Mouse (Mus musculus): ENCODE measurements around the gene Pop7. TPM values are rescaled to one million over a fixed set of nuclear protein-coding genes. Genes with fewer than 3 reads are reported as not detected.

Pop7 gene
- polyA plus RNA-seq, 1 experiment = 53.0 TPM

DNA sequence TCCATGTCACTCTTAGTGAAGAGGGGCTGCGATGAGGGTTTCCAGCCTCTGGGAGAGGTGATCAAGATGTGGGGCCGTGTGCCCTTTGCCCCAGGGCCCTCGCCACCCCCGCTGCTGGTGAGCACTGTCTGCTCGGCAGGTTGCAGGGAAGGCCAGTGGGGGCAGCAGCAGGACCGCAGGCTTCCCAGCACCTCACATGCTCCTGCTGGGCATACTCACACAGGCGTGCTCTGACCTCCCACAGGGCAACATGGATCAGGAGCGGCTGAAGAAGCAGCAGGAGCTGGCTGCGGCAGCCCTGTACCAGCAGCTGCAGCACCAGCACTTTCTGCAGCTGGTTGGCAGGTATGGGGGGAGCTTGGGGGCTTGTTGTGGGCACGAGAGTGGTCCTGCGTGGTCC lies 20.4 kb upstream of the Pop7 start:
- no peak overlapping the region for H3K4me2 ChIP-seq (ENCODE audit: low read depth)
- peaks cover 8% of the 10 kb centered on the region for H3K36me3 ChIP-seq (ENCODE audit: control insufficient read depth, insufficient read depth)
- no peak overlapping the region for H3ac ChIP-seq (ENCODE audit: control insufficient read depth, insufficient read length)
- H3K79me2 ChIP-seq (ENCODE audit: control insufficient read depth, insufficient read depth) = peaks cover 4% of the 10 kb centered on the region
- no peaks in the 10 kb centered on the region for H3K27me3 ChIP-seq (ENCODE audit: control insufficient read depth, insufficient read depth, insufficient read length)
- no peak for TF ChIP-seq MYOD1 (IDR thresholded peaks at IDR 0.05; ENCODE audit: control insufficient read depth in 1 of 3, insufficient read length in 2 of 3, low read depth in 2 of 3)
- TF ChIP-seq CEBPB (IDR thresholded peaks at IDR 0.05; ENCODE audit: insufficient read depth, poor library complexity, severe bottlenecking) = no peak
- peak; percentile 32 for TF ChIP-seq POLR2AphosphoS2 (IDR thresholded peaks at IDR 0.05; ENCODE audit: insufficient read length, low read depth)
- no peak for TF ChIP-seq POLR2A (IDR thresholded peaks at IDR 0.05; ENCODE audit: insufficient read length, low read depth)
- no peak overlapping the region for H3K4me3 ChIP-seq

DNA sequence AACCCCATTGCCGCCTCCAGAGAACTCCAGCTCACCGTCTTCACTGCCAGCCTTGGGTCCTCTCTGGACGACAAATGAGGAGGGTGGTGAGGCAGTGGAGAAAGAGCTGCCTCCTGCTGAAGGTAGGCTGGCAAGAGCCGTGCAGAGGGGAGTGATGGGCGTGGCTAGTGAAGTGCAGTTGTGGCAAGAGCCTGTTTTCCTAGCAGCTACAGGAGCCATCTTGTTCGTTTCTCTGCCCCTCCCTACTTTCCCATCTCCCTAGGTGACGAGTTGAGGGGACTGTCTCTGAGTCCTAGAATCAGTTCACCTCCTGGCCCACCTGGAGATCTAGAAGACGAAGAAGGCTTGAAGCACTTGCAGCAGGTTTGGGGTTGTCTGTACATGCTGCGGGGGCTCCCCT lies 19.5 kb upstream of the Pop7 start:
- Histone ChIP-seq H3K4me3 (no peak overlapping the region), H3K27me3 (ENCODE audit: control insufficient read depth, insufficient read depth, insufficient read length) (no peaks in the 10 kb centered on the region), H3K79me2 (ENCODE audit: control insufficient read depth, insufficient read depth) (peaks cover 13% of the 10 kb centered on the region), H3ac (ENCODE audit: control insufficient read depth, insufficient read length) (no peak overlapping the region), H3K36me3 (ENCODE audit: control insufficient read depth, insufficient read depth) (peaks cover 8% of the 10 kb centered on the region), H3K4me2 (ENCODE audit: low read depth) (no peak overlapping the region)
- no peak for TF ChIP-seq REST (IDR thresholded peaks at IDR 0.05; ENCODE audit: insufficient read depth, insufficient read length)
- no peak for TF ChIP-seq USF1 (IDR thresholded peaks at IDR 0.05; ENCODE audit: low read depth)
- no peak for TF ChIP-seq MYOD1 (IDR thresholded peaks at IDR 0.05; ENCODE audit: control insufficient read depth in 1 of 3, insufficient read length in 2 of 3, low read depth in 2 of 3)
- no peak for TF ChIP-seq MAX (IDR thresholded peaks at IDR 0.05; ENCODE audit: low read depth)
- no peak for TF ChIP-seq MYOG (IDR thresholded peaks at IDR 0.05; ENCODE audit: control insufficient read depth in 1 of 3, insufficient read depth in 1 of 3, insufficient read length in 2 of 3, low read depth in 2 of 3)
- no peak for TF ChIP-seq CEBPB (IDR thresholded peaks at IDR 0.05; ENCODE audit: insufficient read depth, poor library complexity, severe bottlenecking)

DNA sequence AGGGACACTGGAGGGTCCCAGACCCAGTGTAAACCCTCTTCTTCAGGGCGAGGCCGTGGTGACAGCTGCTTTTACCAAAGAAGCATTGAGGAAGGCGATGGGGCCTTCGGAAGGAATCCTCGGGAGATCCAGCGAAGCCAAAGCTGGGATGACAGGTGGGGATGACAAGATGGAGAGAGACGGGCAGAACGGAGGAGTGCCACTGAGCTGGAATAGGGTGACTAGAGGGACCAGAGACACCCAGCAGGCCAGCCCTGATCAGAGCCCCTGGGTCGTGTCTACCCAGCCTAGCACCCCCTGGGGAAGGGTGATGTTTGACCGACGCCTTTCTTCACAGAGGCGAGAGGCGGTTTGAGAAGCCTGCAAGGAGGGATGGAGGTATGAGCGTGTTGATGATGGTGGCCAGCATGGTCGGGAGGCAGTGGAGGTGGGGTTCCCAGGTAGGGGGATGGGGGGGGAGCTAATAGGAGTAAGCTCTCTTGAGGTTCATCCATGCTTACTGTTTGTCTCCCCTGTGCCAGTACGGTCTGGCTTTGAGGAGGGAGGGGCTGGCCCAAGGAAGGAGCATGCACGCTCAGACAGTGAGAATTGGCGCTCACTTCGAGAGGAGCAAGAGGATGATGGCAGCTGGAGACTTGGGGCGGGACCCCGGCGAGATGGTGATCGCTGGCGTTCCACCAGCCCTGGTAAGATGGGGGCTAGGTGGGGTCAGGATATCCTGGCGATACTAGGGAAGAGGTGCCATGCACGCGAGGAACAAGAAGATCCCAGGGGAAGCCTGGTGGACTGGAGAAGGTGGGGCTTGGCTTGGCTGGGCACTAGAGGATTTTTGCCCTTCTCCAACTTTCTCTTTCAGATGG lies 17.6 kb upstream of the Pop7 start:
- no peak overlapping the region for H3K4me2 ChIP-seq (ENCODE audit: low read depth)
- H3K27me3 ChIP-seq (ENCODE audit: control insufficient read depth, insufficient read depth, insufficient read length) = no peaks in the 10 kb centered on the region
- H3K79me2 ChIP-seq (ENCODE audit: control insufficient read depth, insufficient read depth) = peaks cover 31% of the 10 kb centered on the region
- no peak for TF ChIP-seq TCF12 (IDR thresholded peaks at IDR 0.05; ENCODE audit: insufficient read depth, poor library complexity, severe bottlenecking)
- TF ChIP-seq REST (IDR thresholded peaks at IDR 0.05; ENCODE audit: insufficient read depth, insufficient read length) = no peak
- TF ChIP-seq MAX (IDR thresholded peaks at IDR 0.05; ENCODE audit: low read depth) = no peak
- TF ChIP-seq TCF3 (IDR thresholded peaks at IDR 0.05; ENCODE audit: insufficient read length, low read depth) = no peak
- TF ChIP-seq POLR2AphosphoS2 (IDR thresholded peaks at IDR 0.05; ENCODE audit: insufficient read length, low read depth) = no peak
- no peak for TF ChIP-seq SRF (IDR thresholded peaks at IDR 0.05; ENCODE audit: control insufficient read depth, insufficient read length, low read depth)
- TF ChIP-seq MYOG (IDR thresholded peaks at IDR 0.05; ENCODE audit: control insufficient read depth in 1 of 3, insufficient read depth in 1 of 3, insufficient read length in 2 of 3, low read depth in 2 of 3) = no peak
- no peak for TF ChIP-seq POLR2A (IDR thresholded peaks at IDR 0.05; ENCODE audit: insufficient read length, low read depth)
- no peak for TF ChIP-seq CEBPB (IDR thresholded peaks at IDR 0.05; ENCODE audit: insufficient read depth, poor library complexity, severe bottlenecking)
- no peak for TF ChIP-seq E2F4 (IDR thresholded peaks at IDR 0.05; ENCODE audit: insufficient read depth)
- TF ChIP-seq USF1 (IDR thresholded peaks at IDR 0.05; ENCODE audit: low read depth) = no peak
- no peak for TF ChIP-seq MYOD1 (IDR thresholded peaks at IDR 0.05; ENCODE audit: control insufficient read depth in 1 of 3, insufficient read length in 2 of 3, low read depth in 2 of 3)
- no peak overlapping the region for H3K4me3 ChIP-seq
- H3ac ChIP-seq (ENCODE audit: control insufficient read depth, insufficient read length) = no peak overlapping the region
- H3K36me3 ChIP-seq (ENCODE audit: control insufficient read depth, insufficient read depth) = peaks cover 8% of the 10 kb centered on the region

DNA sequence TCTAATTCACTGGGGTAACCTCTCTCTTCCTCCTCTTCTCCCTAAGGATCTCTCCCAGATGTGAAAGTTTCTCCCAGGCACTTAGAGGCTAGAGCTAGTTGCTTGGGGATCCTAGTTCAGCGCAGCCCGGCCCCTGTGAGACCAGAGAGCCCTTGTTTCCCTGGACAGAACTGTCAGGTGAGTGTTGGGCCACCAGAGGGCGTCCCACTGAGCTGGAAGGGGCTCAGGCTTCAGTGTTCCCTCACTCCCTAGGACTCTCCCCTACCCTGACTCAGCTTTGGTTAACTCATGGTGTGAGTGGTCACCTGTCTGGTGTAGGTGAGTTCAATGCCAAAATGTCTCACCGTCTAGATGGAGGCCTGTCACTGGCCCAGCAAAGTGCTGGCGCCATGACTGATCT lies 16.1 kb upstream of the Pop7 start, which contains the start of gene Gigyf1:
TSS of gene Gigyf1 (plus strand) at position 113 of the 400 bp plus-strand sequence.
- H3K27me3 ChIP-seq (ENCODE audit: control insufficient read depth, insufficient read depth, insufficient read length) = no peaks in the 10 kb centered on the region
- H3K4me3 ChIP-seq = no peak within 1 kb of the TSS
- no peak within 1 kb of the TSS for H3ac ChIP-seq (ENCODE audit: control insufficient read depth, insufficient read length)
- H3K79me2 ChIP-seq (ENCODE audit: control insufficient read depth, insufficient read depth) = peaks cover 46% of the 10 kb centered on the region
- TF ChIP-seq TCF12 (IDR thresholded peaks at IDR 0.05; ENCODE audit: insufficient read depth, poor library complexity, severe bottlenecking) (no peak), TCF3 (IDR thresholded peaks at IDR 0.05; ENCODE audit: insufficient read length, low read depth) (no peak), CEBPB (IDR thresholded peaks at IDR 0.05; ENCODE audit: insufficient read depth, poor library complexity, severe bottlenecking) (no peak), USF1 (IDR thresholded peaks at IDR 0.05; ENCODE audit: low read depth) (no peak), E2F4 (IDR thresholded peaks at IDR 0.05; ENCODE audit: insufficient read depth) (no peak), MAX (IDR thresholded peaks at IDR 0.05; ENCODE audit: low read depth) (no peak), POLR2AphosphoS2 (IDR thresholded peaks at IDR 0.05; ENCODE audit: insufficient read length, low read depth) (no peak)
- no peak within 1 kb of the TSS for H3K4me2 ChIP-seq (ENCODE audit: low read depth)
- H3K36me3 ChIP-seq (ENCODE audit: control insufficient read depth, insufficient read depth) = peaks cover 8% of the 10 kb centered on the region

DNA sequence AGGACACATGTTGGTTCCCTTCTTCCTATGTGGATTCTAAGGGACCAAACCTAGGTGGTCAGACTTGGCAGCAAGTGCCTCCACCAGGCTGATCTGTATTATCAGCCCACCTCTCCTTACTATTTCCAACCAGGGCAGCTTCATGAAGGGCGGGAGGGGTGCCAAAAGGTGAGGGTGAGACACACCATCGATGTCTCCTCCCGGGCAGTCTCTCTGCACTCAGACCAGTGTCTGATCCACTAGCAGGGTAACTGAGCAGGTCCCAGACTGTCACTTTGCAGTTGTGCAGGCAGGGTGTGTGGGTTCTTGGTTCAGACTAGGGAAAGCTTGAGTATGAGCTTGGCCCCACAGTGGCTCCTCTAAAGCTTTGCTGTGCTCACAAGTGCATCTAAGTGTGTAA lies 12.5 kb upstream of the Pop7 start:
- no peak overlapping the region for H3ac ChIP-seq (ENCODE audit: control insufficient read depth, insufficient read length)
- no peak overlapping the region for H3K4me2 ChIP-seq (ENCODE audit: low read depth)
- H3K79me2 ChIP-seq (ENCODE audit: control insufficient read depth, insufficient read depth) = peaks cover 71% of the 10 kb centered on the region
- H3K27me3 ChIP-seq (ENCODE audit: control insufficient read depth, insufficient read depth, insufficient read length) = no peaks in the 10 kb centered on the region
- TF ChIP-seq TCF3 (IDR thresholded peaks at IDR 0.05; ENCODE audit: insufficient read length, low read depth) = no peak
- no peak for TF ChIP-seq TCF12 (IDR thresholded peaks at IDR 0.05; ENCODE audit: insufficient read depth, poor library complexity, severe bottlenecking)
- no peak overlapping the region for H3K4me3 ChIP-seq
- peaks cover 4% of the 10 kb centered on the region for H3K36me3 ChIP-seq (ENCODE audit: control insufficient read depth, insufficient read depth)
